Mouse (Mus musculus): Measurements from ENCODE around the gene Mex3b. TPM values are rescaled to one million over a fixed set of nuclear protein-coding genes. Genes with fewer than 3 reads are reported as not detected.

Mex3b gene
- total and polyA plus RNA-seq, 3 experiments: 2.0 to 4.2 TPM; not detected in 1

DNA sequence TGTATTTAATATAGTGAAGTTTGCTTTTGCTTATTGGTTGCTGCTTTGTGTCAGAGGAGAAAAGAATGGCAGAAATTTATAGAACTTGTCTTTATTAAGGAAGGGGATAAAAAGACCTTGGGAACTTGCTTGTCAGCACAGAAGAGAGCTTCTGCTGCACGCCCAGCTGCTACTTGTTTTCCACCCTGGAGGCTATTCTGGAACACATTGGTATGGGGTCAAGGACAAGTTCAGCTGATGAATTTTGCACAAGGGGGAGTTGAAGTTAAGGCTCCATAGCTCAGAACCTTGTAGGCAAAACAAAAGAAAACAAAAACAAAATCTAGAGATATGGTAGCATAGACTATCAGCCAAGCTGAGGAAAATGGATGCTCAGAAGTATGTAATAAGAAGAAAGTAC lies 39.9 kb downstream of the Mex3b start:
- Histone ChIP-seq H3K9me3 (replicated peaks; ENCODE audit: insufficient read depth, low read length) (no peaks in the 10 kb centered on the region), H3K27me3 (ENCODE audit: control insufficient read depth in 1 of 2, insufficient read depth in 2 of 2, low read length in 2 of 2) (no peaks in the 10 kb centered on the region), H3K9ac (ENCODE audit: control insufficient read depth, low read depth, low read length, poor library complexity, severe bottlenecking) (no peak overlapping the region), H3K36me3 (ENCODE audit: control insufficient read depth in 1 of 2, insufficient read depth in 2 of 2, low read length in 2 of 2) (no peaks in the 10 kb centered on the region), H3K79me2 (ENCODE audit: control insufficient read depth, insufficient read depth, low read length, poor library complexity) (no peaks in the 10 kb centered on the region), H3K4me1 (ENCODE audit: control insufficient read depth in 1 of 2, insufficient read depth in 2 of 2, low read length in 2 of 2) (no peaks in the 10 kb centered on the region), H3K27ac (ENCODE audit: control insufficient read depth, low read depth, low read length) (no peak overlapping the region), H3K4me3 (ENCODE audit: control insufficient read depth in 1 of 2, insufficient read depth in 1 of 2, low read depth in 2 of 2, low read length in 2 of 2) (no peak overlapping the region)
- TF ChIP-seq TAL1 (IDR thresholded peaks at IDR 0.05; ENCODE audit: low read length) (no peak), CTCF (IDR thresholded peaks at IDR 0.05 in 2 of 3, conservative IDR thresholded peaks at IDR 0.05 in 1 of 3; ENCODE audit: control insufficient read depth in 1 of 3, insufficient read depth in 1 of 3, low read depth in 2 of 3, low read length in 3 of 3, poor library complexity in 1 of 3, severe bottlenecking in 1 of 3) (no peak), GATA1 (IDR thresholded peaks at IDR 0.05; ENCODE audit: low read depth, low read length) (no peak), ZKSCAN1 (IDR thresholded peaks at IDR 0.05; ENCODE audit: low read depth, low read length) (no peak)
- no peak for DNase-seq (ENCODE audit: low read depth, low spot score)

- no peak overlapping the region; a peak in 1 of 4 replicates for H3K4me3 ChIP-seq (ENCODE audit: control insufficient read depth in 1 of 2, insufficient read depth in 1 of 2, low read depth in 2 of 2, low read length in 2 of 2)
- no peaks in the 10 kb centered on the region for H3K4me1 ChIP-seq (ENCODE audit: control insufficient read depth in 1 of 2, insufficient read depth in 2 of 2, low read length in 2 of 2)
- H3K36me3 ChIP-seq (ENCODE audit: control insufficient read depth in 1 of 2, insufficient read depth in 2 of 2, low read length in 2 of 2): no peaks in the 10 kb centered on the region
- H3K27me3 ChIP-seq (ENCODE audit: control insufficient read depth in 1 of 2, insufficient read depth in 2 of 2, low read length in 2 of 2): no peaks in the 10 kb centered on the region
- H3K9ac ChIP-seq (ENCODE audit: control insufficient read depth, low read depth, low read length, poor library complexity, severe bottlenecking): no peak overlapping the region
- H3K27ac ChIP-seq (ENCODE audit: control insufficient read depth, low read depth, low read length): no peak overlapping the region
- no peaks in the 10 kb centered on the region for H3K79me2 ChIP-seq (ENCODE audit: control insufficient read depth, insufficient read depth, low read length, poor library complexity)
- no peak for DNase-seq (ENCODE audit: low read depth, low spot score)
- H3K9me3 ChIP-seq (replicated peaks; ENCODE audit: insufficient read depth, low read length): no peaks in the 10 kb centered on the region
- TF ChIP-seq MEF2A (IDR thresholded peaks at IDR 0.05; ENCODE audit: extremely low read depth, insufficient replicate concordance, low read depth, low read length, poor library complexity, severe bottlenecking): no peak
- TF ChIP-seq USF2 (IDR thresholded peaks at IDR 0.05; ENCODE audit: borderline replicate concordance in 1 of 2, insufficient read depth in 1 of 2, low read depth in 1 of 2, low read length in 2 of 2): no peak
- TF ChIP-seq GATA1 (IDR thresholded peaks at IDR 0.05; ENCODE audit: low read depth, low read length): no peak
- TF ChIP-seq JUND (IDR thresholded peaks at IDR 0.05; ENCODE audit: low read depth, low read length): no peak
- no peak for TF ChIP-seq POLR2AphosphoS2 (IDR thresholded peaks at IDR 0.05; ENCODE audit: low read length)
- TF ChIP-seq NELFE (IDR thresholded peaks at IDR 0.05; ENCODE audit: low read depth, low read length): no peak
- no peak for TF ChIP-seq GABPA (IDR thresholded peaks at IDR 0.05; ENCODE audit: low read depth, low read length)
- no peak for TF ChIP-seq MYC (IDR thresholded peaks at IDR 0.05; ENCODE audit: low read depth, low read length)
- TF ChIP-seq E2F4 (IDR thresholded peaks at IDR 0.05; ENCODE audit: borderline replicate concordance, low read depth, low read length): no peak
- TF ChIP-seq ZMIZ1 (IDR thresholded peaks at IDR 0.05; ENCODE audit: low read depth, low read length): no peak
- no peak for TF ChIP-seq ZC3H11A (IDR thresholded peaks at IDR 0.05; ENCODE audit: low read depth, low read length)
These were observed 43.6 kb downstream of the Mex3b start for GRCm38 (mm10) chr7:82910536-82911384.

Measured in MEL (cell line).